Mouse (Mus musculus): ENCODE data around the gene Sycp2. TPM values are rescaled to one million over a fixed set of nuclear protein-coding genes. Genes with fewer than 3 reads are reported as not detected.

Sycp2 gene
- polyA plus RNA-seq, 1 experiment from 2014 or later = 0.20 TPM

- DNase-seq (no peak), ATAC-seq (ENCODE audit: insufficient read depth) (no peak)
- Histone ChIP-seq H3K4me2 (no peak overlapping the region), H3K27ac (ENCODE audit: low read depth) (no peak overlapping the region), H3K36me3 (ENCODE audit: insufficient read depth) (no peaks in the 10 kb centered on the region), H3K4me3 (ENCODE audit: low read depth, low read length) (no peak overlapping the region), H3K27me3 (ENCODE audit: insufficient read depth, low read length) (no peaks in the 10 kb centered on the region), H3K9ac (no peak overlapping the region), H3K4me1 (ENCODE audit: insufficient read depth) (no peaks in the 10 kb centered on the region), H3K9me3 (ENCODE audit: low read depth, low read length) (no peaks in the 10 kb centered on the region)
- no peak for TF ChIP-seq CTCF (IDR thresholded peaks at IDR 0.05; ENCODE audit: low read depth)
- 57% methylated on average over 7 of the region's 7 CpGs for WGBS
Measured at GRCm38 (mm10) chr2:178313539-178313938, 93.9 kb downstream of the Sycp2 start.

- 71% methylated on average over 6 of the region's 6 CpGs for WGBS
- Histone ChIP-seq H3K9ac (no peak overlapping the region), H3K27me3 (ENCODE audit: insufficient read depth, low read length) (no peaks in the 10 kb centered on the region), H3K36me3 (ENCODE audit: insufficient read depth) (no peaks in the 10 kb centered on the region), H3K27ac (ENCODE audit: low read depth) (no peak overlapping the region), H3K4me3 (ENCODE audit: low read depth, low read length) (no peak overlapping the region), H3K9me3 (ENCODE audit: low read depth, low read length) (no peaks in the 10 kb centered on the region), H3K4me1 (ENCODE audit: insufficient read depth) (no peaks in the 10 kb centered on the region), H3K4me2 (no peak overlapping the region)
- no peak for TF ChIP-seq CTCF (IDR thresholded peaks at IDR 0.05; ENCODE audit: low read depth)
- no peak for DNase-seq
- ATAC-seq (ENCODE audit: insufficient read depth) = no peak
Measured at GRCm38 (mm10) chr2:178304669-178305068, 102.8 kb downstream of the Sycp2 start.

- no peak overlapping the region for H3K9ac ChIP-seq
- no peak for TF ChIP-seq CTCF (IDR thresholded peaks at IDR 0.05; ENCODE audit: low read depth)
- H3K4me1 ChIP-seq (ENCODE audit: insufficient read depth) = no peaks in the 10 kb centered on the region
- no peaks in the 10 kb centered on the region for H3K27me3 ChIP-seq (ENCODE audit: insufficient read depth, low read length)
- WGBS = 29% methylated on average over 1 of the region's 1 CpGs
- no peaks in the 10 kb centered on the region for H3K9me3 ChIP-seq (ENCODE audit: low read depth, low read length)
- ATAC-seq (ENCODE audit: insufficient read depth) (no peak), DNase-seq (no peak)
- H3K4me3 ChIP-seq (ENCODE audit: low read depth, low read length) = no peak overlapping the region
- no peak overlapping the region for H3K27ac ChIP-seq (ENCODE audit: low read depth)
- no peaks in the 10 kb centered on the region for H3K36me3 ChIP-seq (ENCODE audit: insufficient read depth)
- no peak overlapping the region for H3K4me2 ChIP-seq
Measured at GRCm38 (mm10) chr2:178304188-178304529, 103.3 kb downstream of the Sycp2 start.

GRCm38 (mm10) chr2:178303453-178304187 lies 103.9 kb downstream of the Sycp2 start:
- 72% methylated on average over 8 of the region's 8 CpGs for WGBS
- no peak for ATAC-seq (ENCODE audit: insufficient read depth)
- H3K9me3 ChIP-seq (ENCODE audit: low read depth, low read length) = no peaks in the 10 kb centered on the region
- no peak overlapping the region for H3K9ac ChIP-seq
- no peaks in the 10 kb centered on the region for H3K36me3 ChIP-seq (ENCODE audit: insufficient read depth)
- TF ChIP-seq CTCF (IDR thresholded peaks at IDR 0.05; ENCODE audit: low read depth) = no peak
- no peaks in the 10 kb centered on the region for H3K4me1 ChIP-seq (ENCODE audit: insufficient read depth)
- H3K4me3 ChIP-seq (ENCODE audit: low read depth, low read length) = no peak overlapping the region
- H3K4me2 ChIP-seq = no peak overlapping the region
- no peak overlapping the region for H3K27ac ChIP-seq (ENCODE audit: low read depth)
- H3K27me3 ChIP-seq (ENCODE audit: insufficient read depth, low read length) = no peaks in the 10 kb centered on the region
- peak; percentile 14 for DNase-seq

Other genes with a start within 250 kb of the Sycp2 start
- 2.1 and 3.0 TPM in 2 replicates for gene Ppp1r3d, start 6.8 kb upstream of the Sycp2 start, polyA plus RNA-seq (2014; fragmentation: Nextera tagmentation; extraction: Ambion mirVana)
- gene Fam217b, start 6.8 kb upstream of the Sycp2 start, polyA plus RNA-seq (2014; fragmentation: Nextera tagmentation; extraction: Ambion mirVana) = 3.2 and 3.4 TPM in 2 replicates
- 0.07 TPM in 1 of 2 replicates, not detected in the other for gene Cdh26, start 22.8 kb upstream of the Sycp2 start, polyA plus RNA-seq (2014; fragmentation: Nextera tagmentation; extraction: Ambion mirVana)